ENCODE assay signal across 10 mouse cellular contexts in genomic region chr1:107908236-107909063, GRCm38 (mm10).
A peak's percentile ranks its signal among the peaks of the same experiment; 100 is the strongest.
DNase-seq lines count a peak whose midpoint lies in the region; ATAC-seq and TF ChIP-seq lines count a peak whose summit lies in the region.
"Had no signal": no experiment of that assay in that cellular context is flagged by ENCODE, and none has a peak within 500 bp of the region (broad histone marks: within the 10 kb centered on the region; RNA-seq: fewer than 3 reads in every experiment).

No protein-coding gene starts in this region.

- DNase-seq in adrenal gland, postnatal 10 days: peak; percentile 6
- DNase-seq in adrenal gland, adult 8-10 months: no peak
- peak; percentile 51 for DNase-seq in left cerebral cortex, postnatal 4 days
- DNase-seq in left cerebral cortex, postnatal 36 days (ENCODE audit: low spot score in 2 of 2): no peak
- DNase-seq in hindbrain, postnatal 0 days (ENCODE audit: low spot score): peak; percentile 72
- no peak for DNase-seq in liver
- DNase-seq: gastrocnemius, postnatal 10 days had no signal

- H3K9ac ChIP-seq in hindbrain, postnatal 0 days (replicated peaks; ENCODE audit: low read length): no peak overlapping the region
- no peak overlapping the region for H3K9ac ChIP-seq in midbrain, embryonic 15.5 days
- H3K9ac ChIP-seq: embryonic facial prominence, embryonic 13.5 days had no signal

- no peaks in the 10 kb centered on the region for H3K36me3 ChIP-seq in hindbrain, postnatal 0 days (ENCODE audit: insufficient read depth, low read length)
- H3K36me3 ChIP-seq in midbrain, embryonic 15.5 days (replicated peaks): no peaks in the 10 kb centered on the region
- H3K36me3 ChIP-seq: embryonic facial prominence, embryonic 13.5 days had no signal

- no peaks in the 10 kb centered on the region for H3K4me1 ChIP-seq in hindbrain, postnatal 0 days (ENCODE audit: insufficient read depth, low read length)
- no peaks in the 10 kb centered on the region for H3K4me1 ChIP-seq in midbrain, embryonic 15.5 days

- no peak overlapping the region for H3K4me2 ChIP-seq in hindbrain, postnatal 0 days (ENCODE audit: low read depth, low read length)
- H3K4me2 ChIP-seq in midbrain, embryonic 15.5 days: no peak overlapping the region
- H3K4me2 ChIP-seq: embryonic facial prominence, embryonic 13.5 days had no signal

- 38% methylated on average over 4 of the region's 4 CpGs for WGBS in hindbrain, postnatal 0 days
- 37% methylated on average over 4 of the region's 4 CpGs for WGBS in midbrain, embryonic 15.5 days

- no peak overlapping the region for H3K4me3 ChIP-seq in hindbrain, postnatal 0 days (ENCODE audit: low read length)
- H3K4me3 ChIP-seq in midbrain, embryonic 15.5 days: no peak overlapping the region
- H3K4me3 ChIP-seq: embryonic facial prominence, embryonic 13.5 days had no signal

- H3K9me3 ChIP-seq in hindbrain, postnatal 0 days (ENCODE audit: low read length): no peaks in the 10 kb centered on the region
- no peaks in the 10 kb centered on the region for H3K9me3 ChIP-seq in midbrain, embryonic 15.5 days
- H3K9me3 ChIP-seq: embryonic facial prominence, embryonic 13.5 days had no signal

- ATAC-seq in hindbrain, postnatal 0 days: peak; percentile 71; the same call in 1 of the 2 replicates
- peak; percentile 73; the same call in 1 of the 2 replicates for ATAC-seq in midbrain, embryonic 15.5 days (replicated peaks)
- ATAC-seq in CD4-positive, CD25-positive, alpha-beta regulatory T cell, adult 4 months: no peak

- intact Hi-C loops in left cerebral cortex, postnatal 4 days (cut with DNase I): no loop called here
- intact Hi-C loops in left cerebral cortex, postnatal 36 days (cut with DNase I): no loop called here

- no peak for TF ChIP-seq CTCF in hindbrain, postnatal 0 days (IDR thresholded peaks at IDR 0.05; ENCODE audit: low read depth)

- H3K27me3 ChIP-seq in hindbrain, postnatal 0 days (ENCODE audit: insufficient read depth, low read length): no peaks in the 10 kb centered on the region
- H3K27me3 ChIP-seq in midbrain, embryonic 15.5 days (replicated peaks): no peaks in the 10 kb centered on the region
- H3K27me3 ChIP-seq: embryonic facial prominence, embryonic 13.5 days had no signal

- no peak overlapping the region for H3K27ac ChIP-seq in hindbrain, postnatal 0 days
- no peak overlapping the region for H3K27ac ChIP-seq in midbrain, embryonic 15.5 days
- H3K27ac ChIP-seq: embryonic facial prominence, embryonic 13.5 days had no signal

Comparison
In these comparisons a context has a peak if more than half of its experiments do, and no peak if none do; other contexts are left out.
1. DNase-seq: peak in adrenal gland, postnatal 10 days (single experiment), left cerebral cortex, postnatal 4 days (single experiment) and hindbrain, postnatal 0 days (single experiment); none in adrenal gland, adult 8-10 months (single experiment), left cerebral cortex, postnatal 36 days (0 of 2) and liver (single experiment).